Mouse (Mus musculus) hindbrain, embryonic 15.5 days (tissue): Measurements from ENCODE around the gene Nhs. TPM values are rescaled to one million over a fixed set of nuclear protein-coding genes. Genes with fewer than 3 reads are reported as not detected.

Experiments
- ATAC-seq: fragments of 200-750 bp; cut with Nextera tagmentation; 2 replicates; pipeline ENCODE4 v1.8.0; 2017; ENCODE audit warnings: low read depth, moderate number of reproducible peaks, moderate TSS enrichment; ENCODE audit not compliant: low FRiP score
- H3K27ac ChIP-seq: fragments of 300-500 bp; sonication (generic); replicated peaks from 2 replicates; pipeline ENCODE4 v1.5.1; 2015; ENCODE audit warnings: mild to moderate bottlenecking, inconsistent platforms
- H3K27me3 ChIP-seq: fragments of 300-500 bp; sonication (generic); 2 replicates; pipeline ENCODE4 v1.6.1; 2015; ENCODE audit warnings: control low read depth, inconsistent platforms
- H3K36me3 ChIP-seq: fragments of 300-500 bp; sonication (generic); 2 replicates; pipeline ENCODE4 v1.6.1; 2015; ENCODE audit warnings: control low read depth, inconsistent platforms
- H3K4me1 ChIP-seq: fragments of 300-500 bp; sonication (generic); replicated peaks from 2 replicates; pipeline ENCODE4 v1.6.1; 2015; ENCODE audit warnings: control low read depth, inconsistent platforms
- H3K4me2 ChIP-seq: fragments of 300-500 bp; sonication (generic); 2 replicates; pipeline ENCODE4 v1.6.1; 2015; ENCODE audit warnings: moderate library complexity, mild to moderate bottlenecking, inconsistent platforms
- H3K4me3 ChIP-seq: fragments of 300-500 bp; sonication (generic); 2 replicates; pipeline ENCODE4 v1.5.1; 2015; ENCODE audit warnings: mild to moderate bottlenecking, inconsistent platforms
- H3K9ac ChIP-seq: fragments of 300-500 bp; sonication (generic); 2 replicates; pipeline ENCODE4 v1.6.1; 2015; ENCODE audit warnings: inconsistent platforms
- H3K9me3 ChIP-seq: fragments of 300-500 bp; sonication (generic); 2 replicates; pipeline ENCODE4 v1.6.1; 2016; ENCODE audit warnings: control low read depth, inconsistent platforms
- WGBS: fragments of 180-500 bp; shearing (Covaris S2); methylation state at CpG from one replicate; pipeline ENCODE4 v1.1.7; 2015; 5-methylcytosine and 5-hydroxymethylcytosine counted together
- polyA plus RNA-seq: library from polyadenylated mRNA; unstranded; fragments of >200 nt; fragmentation: Nextera tagmentation; extraction: Ambion mirVana; gene quantifications from 2 replicates; pipeline ENCODE4 v1.2.1, GENCODE M21; 2015

Gene Nhs
- polyA plus RNA-seq, 1 experiment from 2014 or later = 3.9 TPM

GRCm38 (mm10) chrX:162009876-162010275, 149.7 kb downstream of the Nhs start:
- 33% methylated on average over 3 of the region's 3 CpGs for WGBS
- ATAC-seq = no peak

DNA sequence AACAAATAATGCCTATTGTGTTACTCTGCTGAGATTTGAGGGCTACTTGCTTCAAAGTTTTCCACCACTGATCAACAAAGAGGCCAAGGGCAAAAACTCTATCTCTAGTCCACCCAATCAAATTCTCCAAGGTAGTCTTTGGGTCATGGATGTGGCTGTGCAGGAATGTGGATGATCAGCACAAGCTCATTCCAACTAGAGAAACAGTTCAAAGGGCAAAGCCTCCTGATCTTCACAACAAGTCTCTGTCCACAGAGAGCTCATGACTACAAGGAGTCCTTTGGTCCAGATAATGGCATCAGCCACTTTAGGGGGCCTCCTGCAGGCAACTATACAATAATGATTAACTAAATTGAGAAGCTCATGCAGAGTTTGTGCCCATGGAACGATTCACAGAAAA, 155.7 kb downstream of the Nhs start:
- no peak overlapping the region for H3K4me3 ChIP-seq
- no peaks in the 10 kb centered on the region for H3K36me3 ChIP-seq
- no peak overlapping the region for H3K9ac ChIP-seq
- no peaks in the 10 kb centered on the region for H3K4me1 ChIP-seq
- H3K27ac ChIP-seq = no peak overlapping the region
- no peak for ATAC-seq
- H3K27me3 ChIP-seq = peaks cover 20% of the 10 kb centered on the region; the same call in 1 of the 2 replicates
- H3K9me3 ChIP-seq = no peaks in the 10 kb centered on the region
- WGBS = 36% methylated on average over 1 of the region's 1 CpGs
- H3K4me2 ChIP-seq = no peak overlapping the region

More at GRCm38 (mm10) chrX:162009876-162010275, 149.7 kb downstream of the Nhs start:
- Histone ChIP-seq H3K36me3 (no peaks in the 10 kb centered on the region), H3K9ac (no peak overlapping the region), H3K27me3 (peaks cover 14% of the 10 kb centered on the region; the same call in 1 of the 2 replicates), H3K27ac (no peak overlapping the region), H3K4me3 (no peak overlapping the region), H3K4me1 (no peaks in the 10 kb centered on the region), H3K4me2 (no peak overlapping the region), H3K9me3 (no peaks in the 10 kb centered on the region)

- Histone ChIP-seq H3K4me3 (no peak overlapping the region), H3K4me2 (no peak overlapping the region), H3K9ac (no peak overlapping the region), H3K27ac (no peak overlapping the region), H3K27me3 (peaks cover 20% of the 10 kb centered on the region; the same call in 1 of the 2 replicates), H3K4me1 (peaks cover 8% of the 10 kb centered on the region; the same call in 1 of the 2 replicates), H3K9me3 (no peaks in the 10 kb centered on the region), H3K36me3 (no peaks in the 10 kb centered on the region)
- WGBS = 82% methylated on average over 3 of the region's 3 CpGs
- no peak for ATAC-seq
Observed at GRCm38 (mm10) chrX:161998876-161999275, 160.7 kb downstream of the Nhs start.

DNA sequence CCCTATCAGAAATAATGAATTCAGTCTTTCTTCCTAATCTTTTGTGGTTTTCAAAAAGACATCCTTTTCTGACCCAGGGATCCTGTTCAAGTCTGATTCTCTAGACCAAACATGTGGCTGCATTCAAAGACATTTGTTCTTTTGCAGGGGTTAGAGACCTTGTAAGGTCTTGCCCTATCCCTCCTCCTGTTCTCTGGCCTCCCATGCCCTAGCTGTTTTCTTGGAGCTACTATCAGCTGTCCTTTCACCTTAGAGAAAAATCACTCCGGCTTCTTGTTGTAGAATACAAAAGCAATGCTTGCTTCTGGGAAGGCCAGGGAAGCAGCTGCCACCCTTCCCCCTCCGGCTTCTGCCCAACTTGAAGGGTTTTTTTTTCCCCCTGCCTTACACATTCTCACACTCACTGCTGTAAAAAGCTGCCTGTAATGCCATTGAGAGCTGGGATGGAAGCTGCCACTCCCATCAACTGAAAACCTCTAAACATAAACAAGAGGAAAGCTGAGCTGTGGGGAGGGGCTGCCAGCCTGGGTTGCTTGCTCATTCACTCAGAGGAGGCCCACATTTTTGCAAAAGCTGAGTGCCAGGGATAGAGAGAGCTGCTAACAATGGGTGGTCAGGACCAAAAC, 162.2 kb downstream of the Nhs start:
- H3K27me3 ChIP-seq = peaks cover 12% of the 10 kb centered on the region; the same call in 1 of the 2 replicates
- peak overlapping the region; percentile 51; the same call in 1 of the 2 replicates for H3K27ac ChIP-seq

GRCm38 (mm10) chrX:161990171-161990570, 169.4 kb downstream of the Nhs start:
- no peaks in the 10 kb centered on the region for H3K36me3 ChIP-seq
- no peak for ATAC-seq
- H3K4me2 ChIP-seq = no peak overlapping the region
- H3K27me3 ChIP-seq = peaks cover 15% of the 10 kb centered on the region
- H3K27ac ChIP-seq = no peak overlapping the region
- H3K4me1 ChIP-seq = no peaks in the 10 kb centered on the region
- no peaks in the 10 kb centered on the region for H3K9me3 ChIP-seq
- no peak overlapping the region for H3K9ac ChIP-seq
- 76% methylated on average over 1 of the region's 1 CpGs for WGBS
- no peak overlapping the region for H3K4me3 ChIP-seq

More for the DNA sequence above, 162.2 kb downstream of the Nhs start:
- Histone ChIP-seq H3K36me3 (no peaks in the 10 kb centered on the region), H3K4me2 (no peak overlapping the region), H3K9me3 (no peaks in the 10 kb centered on the region), H3K4me1 (peaks cover 8% of the 10 kb centered on the region; the same call in 1 of the 2 replicates), H3K9ac (no peak overlapping the region), H3K4me3 (no peak overlapping the region)
- ATAC-seq = no peak
- WGBS = 29% methylated on average over 2 of the region's 2 CpGs

GRCm38 (mm10) chrX:161984961-161985360, 174.6 kb downstream of the Nhs start:
- H3K4me2 ChIP-seq = no peak overlapping the region
- H3K36me3 ChIP-seq = no peaks in the 10 kb centered on the region
- ATAC-seq = no peak
- no peak overlapping the region for H3K27ac ChIP-seq
- no peak overlapping the region for H3K4me3 ChIP-seq
- WGBS = 71% methylated on average over 6 of the region's 6 CpGs
- H3K27me3 ChIP-seq = peaks cover 13% of the 10 kb centered on the region; the same call in 1 of the 2 replicates
- no peaks in the 10 kb centered on the region for H3K9me3 ChIP-seq
- H3K9ac ChIP-seq = no peak overlapping the region
- no peaks in the 10 kb centered on the region for H3K4me1 ChIP-seq

- ATAC-seq = no peak
- peaks cover 18% of the 10 kb centered on the region for H3K27me3 ChIP-seq
- H3K4me3 ChIP-seq = no peak overlapping the region
- H3K4me1 ChIP-seq = no peaks in the 10 kb centered on the region
- no peaks in the 10 kb centered on the region for H3K9me3 ChIP-seq
- 76% methylated on average over 6 of the region's 6 CpGs for WGBS
- H3K27ac ChIP-seq = no peak overlapping the region
- no peaks in the 10 kb centered on the region for H3K36me3 ChIP-seq
- no peak overlapping the region for H3K4me2 ChIP-seq
- no peak overlapping the region for H3K9ac ChIP-seq
Observed at GRCm38 (mm10) chrX:161981399-161981798, 178.1 kb downstream of the Nhs start.

DNA sequence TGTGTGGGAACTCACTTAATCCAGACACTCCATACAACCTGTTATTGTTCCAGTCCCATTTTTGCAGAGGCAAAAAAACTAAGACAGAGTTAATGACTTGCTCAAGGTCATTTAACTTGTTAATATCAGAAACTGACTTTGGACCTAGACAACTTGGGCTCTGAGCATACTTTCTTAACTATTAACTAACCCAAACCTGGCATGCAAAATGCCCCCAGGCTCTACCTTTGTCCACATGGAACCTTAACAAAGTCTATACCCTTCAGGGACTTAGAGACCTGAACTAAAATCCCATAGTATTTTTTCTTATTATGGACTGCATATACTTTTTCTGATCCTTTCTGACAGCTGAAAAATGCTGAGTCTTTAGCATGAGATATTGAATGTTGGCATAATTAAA, 179.6 kb downstream of the Nhs start:
- H3K27ac ChIP-seq = no peak overlapping the region
- H3K9ac ChIP-seq = no peak overlapping the region
- peaks cover 20% of the 10 kb centered on the region for H3K27me3 ChIP-seq
- no peak overlapping the region for H3K4me2 ChIP-seq
- no peaks in the 10 kb centered on the region for H3K4me1 ChIP-seq
- ATAC-seq = no peak
- H3K9me3 ChIP-seq = no peaks in the 10 kb centered on the region
- no peaks in the 10 kb centered on the region for H3K36me3 ChIP-seq
- no peak overlapping the region for H3K4me3 ChIP-seq

DNA sequence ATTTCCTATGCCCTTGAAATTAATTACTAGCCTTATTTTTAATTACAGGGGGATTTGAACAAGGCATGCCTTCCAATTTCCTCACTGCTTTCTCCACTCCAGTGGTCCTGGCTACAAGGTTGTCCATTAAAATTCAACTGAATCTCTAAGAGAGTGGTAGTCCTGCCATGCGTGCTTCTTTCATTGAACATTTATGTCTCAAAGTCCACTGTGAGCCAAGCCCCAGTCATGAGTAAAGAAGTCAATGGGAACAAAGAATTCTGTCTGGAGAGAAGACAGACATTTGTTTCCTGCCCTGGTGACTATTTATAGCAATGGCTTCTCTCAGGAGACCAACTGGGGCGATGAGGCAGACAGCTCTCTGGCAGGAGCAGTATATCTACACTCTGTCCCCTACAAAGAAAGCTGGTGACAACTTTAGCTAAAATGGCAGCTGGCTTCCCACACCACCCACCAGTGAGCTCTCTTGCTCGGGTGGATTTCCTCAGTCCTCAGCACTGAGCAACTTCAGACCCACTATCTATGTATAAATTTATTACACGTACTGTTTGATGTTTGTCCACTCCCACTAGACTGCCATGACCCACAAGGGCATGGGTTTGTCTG, 182.2 kb downstream of the Nhs start:
- no peak overlapping the region for H3K9ac ChIP-seq
- no peak overlapping the region for H3K27ac ChIP-seq
- no peaks in the 10 kb centered on the region for H3K9me3 ChIP-seq
- no peaks in the 10 kb centered on the region for H3K36me3 ChIP-seq
- no peak for ATAC-seq
- H3K27me3 ChIP-seq = peaks cover 17% of the 10 kb centered on the region
- no peak overlapping the region for H3K4me3 ChIP-seq
- H3K4me2 ChIP-seq = no peak overlapping the region
- 55% methylated on average over 4 of the region's 4 CpGs for WGBS
- no peaks in the 10 kb centered on the region for H3K4me1 ChIP-seq

DNA sequence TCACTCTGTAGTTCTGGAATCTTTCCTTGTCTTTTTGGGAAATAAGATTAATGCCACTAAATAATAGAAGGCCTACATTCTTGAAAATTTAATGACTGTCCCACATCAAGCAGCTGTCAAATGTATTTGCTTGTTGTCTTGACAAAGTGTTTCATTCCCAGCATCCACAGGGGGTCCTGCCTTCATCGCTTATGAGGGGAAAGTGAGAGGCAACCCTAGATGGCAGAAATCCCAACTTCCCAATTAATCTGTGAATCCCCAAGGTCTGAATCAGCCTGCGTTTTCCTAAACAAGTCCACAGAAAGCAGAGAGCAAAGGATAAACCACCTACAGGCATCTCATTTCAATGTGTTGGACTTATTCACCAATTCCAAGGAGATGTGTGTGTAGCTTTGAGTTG, 183.2 kb downstream of the Nhs start:
- Histone ChIP-seq H3K27me3 (peaks cover 17% of the 10 kb centered on the region), H3K9ac (no peak overlapping the region), H3K4me1 (no peaks in the 10 kb centered on the region), H3K36me3 (no peaks in the 10 kb centered on the region), H3K4me3 (no peak overlapping the region), H3K4me2 (no peak overlapping the region), H3K27ac (no peak overlapping the region), H3K9me3 (no peaks in the 10 kb centered on the region)
- 44% methylated on average over 2 of the region's 2 CpGs for WGBS
- no peak for ATAC-seq

DNA sequence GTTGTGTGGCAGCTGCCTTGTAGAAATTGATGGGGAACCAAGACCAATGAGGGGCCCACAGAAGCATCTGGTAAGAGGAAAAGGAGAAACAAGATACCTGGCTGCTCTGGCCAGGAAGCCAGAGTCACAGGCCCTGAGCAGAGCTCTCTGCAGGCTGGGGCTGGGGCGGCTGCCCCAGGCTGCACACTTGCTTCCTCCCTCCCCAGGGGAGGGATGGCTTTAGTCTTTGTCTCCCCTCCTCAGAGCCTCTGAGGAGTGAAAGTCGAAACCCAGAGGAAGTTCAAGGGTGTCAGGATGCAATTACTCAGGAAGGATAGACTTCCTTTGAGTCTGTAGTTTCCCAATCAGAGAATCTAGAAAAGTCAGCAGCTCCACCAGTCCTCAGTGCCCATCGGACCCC, 186.0 kb downstream of the Nhs start:
- ATAC-seq = no peak
- no peak overlapping the region for H3K27ac ChIP-seq
- H3K27me3 ChIP-seq = peaks cover 18% of the 10 kb centered on the region
- no peak overlapping the region for H3K4me2 ChIP-seq
- no peaks in the 10 kb centered on the region for H3K4me1 ChIP-seq
- no peaks in the 10 kb centered on the region for H3K36me3 ChIP-seq
- WGBS = 50% methylated on average over 3 of the region's 3 CpGs
- H3K9ac ChIP-seq = no peak overlapping the region
- H3K9me3 ChIP-seq = no peaks in the 10 kb centered on the region
- no peak overlapping the region for H3K4me3 ChIP-seq

DNA sequence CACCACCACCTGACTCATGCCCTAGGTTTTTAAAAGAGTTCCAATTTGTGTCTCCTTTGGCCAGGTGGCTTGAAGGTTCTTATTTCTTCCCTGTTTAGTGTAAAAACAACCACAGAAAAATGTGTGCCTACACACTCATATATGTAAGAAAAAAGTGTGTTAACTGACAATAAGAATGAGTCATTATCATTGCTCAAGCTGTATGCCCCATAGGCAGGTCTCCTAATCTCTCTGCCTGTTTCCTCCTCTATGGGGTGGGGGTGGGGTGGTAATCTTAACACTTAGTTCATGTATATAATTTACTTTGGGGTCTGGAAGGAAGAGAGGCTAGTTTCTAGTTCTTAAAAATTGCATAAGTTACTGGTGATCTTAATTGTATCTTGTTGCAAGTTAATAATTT, 186.8 kb downstream of the Nhs start:
- no peak overlapping the region for H3K27ac ChIP-seq
- no peak for ATAC-seq
- no peaks in the 10 kb centered on the region for H3K36me3 ChIP-seq
- H3K4me2 ChIP-seq = no peak overlapping the region
- no peak overlapping the region for H3K4me3 ChIP-seq
- no peaks in the 10 kb centered on the region for H3K9me3 ChIP-seq
- H3K4me1 ChIP-seq = no peaks in the 10 kb centered on the region
- peaks cover 15% of the 10 kb centered on the region for H3K27me3 ChIP-seq
- no peak overlapping the region for H3K9ac ChIP-seq
